Mouse (Mus musculus) frontal cortex, adult 2 months (tissue): Measurements from ENCODE around the gene Pcif1. TPM values are rescaled to one million over a fixed set of nuclear protein-coding genes. Genes with fewer than 3 reads are reported as not detected.
A peak's percentile ranks its signal among the peaks of the same experiment; 100 is the strongest.
"Not testable (repeated sequence)": the region's sequence is repeated elsewhere in the genome, so short reads cannot be mapped to it uniquely, and the experiment has no call there.

Experiments used
- DNase-seq, 2 experiments: peaks; one replicate each; pipeline ENCODE4 v3.0.0; 2022; ENCODE audit warnings: low spot score in 1 of 2; ENCODE audit errors: extremely low spot score in 1 of 2
- polyA plus RNA-seq: library from polyadenylated mRNA; depleted of rRNA; stranded (reverse); fragments of >200 nt; gene quantifications from 2 replicates; pipeline ENCODE4 v1.2.3, GENCODE M21; 2012

The Pcif1 gene
- polyA plus RNA-seq, 1 experiment = 47.7 TPM

- DNase-seq = no peak
Measured at GRCm38 (mm10) chr2:164864593-164864992, 14.5 kb upstream of the Pcif1 start.

- no peak for DNase-seq
Measured at GRCm38 (mm10) chr2:164866741-164867551, 12.2 kb upstream of the Pcif1 start.

GRCm38 (mm10) chr2:164867566-164867965 is 11.5 kb upstream of the Pcif1 start:
- DNase-seq = no peak

- DNase-seq = no peak
Measured at GRCm38 (mm10) chr2:164868491-164868890, 10.6 kb upstream of the Pcif1 start.

- DNase-seq = no peak
Measured at GRCm38 (mm10) chr2:164871602-164872303, 7.4 kb upstream of the Pcif1 start.

- no peak for DNase-seq
Measured at GRCm38 (mm10) chr2:164873621-164874020, 5.5 kb upstream of the Pcif1 start.

GRCm38 (mm10) chr2:164874239-164874769 is 4.8 kb upstream of the Pcif1 start:
- no peak for DNase-seq

GRCm38 (mm10) chr2:164875648-164876047 is 3.5 kb upstream of the Pcif1 start:
- not testable (repeated sequence) for DNase-seq

- not testable (repeated sequence) for DNase-seq
Measured at GRCm38 (mm10) chr2:164877376-164878215, 1.5 kb upstream of the Pcif1 start.

GRCm38 (mm10) chr2:164878509-164879227 is 436 bp upstream of the Pcif1 start:
- DNase-seq = peak in 1 of 2 experiments; percentile 44

- DNase-seq = peak; percentile 93 to 96
Measured at GRCm38 (mm10) chr2:164879568-164880277, 619 bp downstream of the Pcif1 start.

- DNase-seq = no peak
Measured at GRCm38 (mm10) chr2:164882619-164883018, 3.5 kb downstream of the Pcif1 start.

GRCm38 (mm10) chr2:164885788-164886187 is 6.7 kb downstream of the Pcif1 start:
- DNase-seq = peak in 1 of 2 experiments; percentile 88

GRCm38 (mm10) chr2:164886617-164887016 is 7.5 kb downstream of the Pcif1 start:
- DNase-seq = peak in 1 of 2 experiments; percentile 39

- DNase-seq = no peak
Measured at GRCm38 (mm10) chr2:164888996-164889395, 9.9 kb downstream of the Pcif1 start.

- DNase-seq = no peak
Measured at GRCm38 (mm10) chr2:164889960-164890359, 10.9 kb downstream of the Pcif1 start.

- no peak for DNase-seq
Measured at GRCm38 (mm10) chr2:164890411-164891049, 11.4 kb downstream of the Pcif1 start.

- DNase-seq = no peak
Measured at GRCm38 (mm10) chr2:164891056-164891834, 12.1 kb downstream of the Pcif1 start.
